Mouse (Mus musculus) kidney, adult 2 months (tissue): Measurements from ENCODE around the gene Fbxo24.

Experiments used
- CTCF ChIP-seq: fragments of 200-500 bp; conservative IDR thresholded peaks from 2 replicates; pipeline ENCODE4 v1.5.1; 2011; ENCODE audit warnings: low read depth, mild to moderate bottlenecking, control low read depth, low read length, moderate library complexity, mixed read lengths; ENCODE audit not compliant: insufficient read depth, insufficient read length
- POLR2A ChIP-seq: fragments of 200-500 bp; IDR thresholded peaks from one replicate; pipeline ENCODE4 v1.6.1; 2011; ENCODE audit warnings: low read depth, low read length, control low read depth

GRCm38 (mm10) chr5:137566416-137566815, 62.4 kb downstream of the Fbxo24 start:
- TF ChIP-seq CTCF (no peak), POLR2A (no peak)
